Mouse (Mus musculus) intestine, postnatal 0 days (tissue): ENCODE data around the gene Serpina3b. TPM values are rescaled to one million over a fixed set of nuclear protein-coding genes. Genes with fewer than 3 reads are reported as not detected.

Experiments
- ATAC-seq: fragments of 200-750 bp; cut with Nextera tagmentation; 2 replicates; pipeline ENCODE4 v1.8.0; 2017; ENCODE audit warnings: mild to moderate bottlenecking, moderate TSS enrichment, moderate library complexity
- H3K27ac ChIP-seq: fragments of 300-500 bp; sonication (generic); 2 replicates; pipeline ENCODE4 v1.5.1; 2014; ENCODE audit warnings: mild to moderate bottlenecking, low read depth, low read length, moderate library complexity
- H3K27me3 ChIP-seq: fragments of 300-500 bp; sonication (generic); replicated peaks from 2 replicates; pipeline ENCODE4 v1.6.1; 2014; ENCODE audit warnings: low read length, mixed read lengths; ENCODE audit not compliant: control insufficient read depth, insufficient read depth
- H3K36me3 ChIP-seq: fragments of 300-500 bp; sonication (generic); 2 replicates; pipeline ENCODE4 v1.6.1; 2014; ENCODE audit warnings: mild to moderate bottlenecking, moderate library complexity; ENCODE audit not compliant: control insufficient read depth, insufficient read depth
- H3K4me1 ChIP-seq: fragments of 300-500 bp; sonication (generic); replicated peaks from 2 replicates; pipeline ENCODE4 v1.6.1; 2014; ENCODE audit warnings: antibody characterized with exemption, low read length, mixed read lengths; ENCODE audit not compliant: control insufficient read depth, insufficient read depth
- H3K4me2 ChIP-seq: fragments of 300-500 bp; sonication (generic); replicated peaks from 2 replicates; pipeline ENCODE4 v1.6.1; 2014; ENCODE audit warnings: low read depth, mild to moderate bottlenecking, moderate library complexity
- H3K4me3 ChIP-seq: fragments of 300-500 bp; sonication (generic); 2 replicates; pipeline ENCODE4 v1.5.1; 2014; ENCODE audit warnings: low read depth, low read length
- H3K9ac ChIP-seq: fragments of 300-500 bp; sonication (generic); 2 replicates; pipeline ENCODE4 v1.6.1; 2014; ENCODE audit warnings: mild to moderate bottlenecking, low read depth, low read length
- H3K9me3 ChIP-seq: fragments of 300-500 bp; sonication (generic); 2 replicates; pipeline ENCODE4 v1.6.1; 2016; ENCODE audit warnings: mixed run types; ENCODE audit not compliant: control insufficient read depth
- CTCF ChIP-seq: sonication (generic); IDR thresholded peaks from 2 replicates; pipeline ENCODE4 v1.5.1; 2016; ENCODE audit warnings: low read depth, mild to moderate bottlenecking, control low read depth, antibody characterized with exemption, moderate library complexity
- WGBS: fragments of 180-500 bp; shearing (Covaris S2); extraction: QIAGEN DNeasy Blood & Tissue Kit; methylation state at CpG from one replicate; pipeline ENCODE4 v1.1.7; 2014; 5-methylcytosine and 5-hydroxymethylcytosine counted together
- polyA plus RNA-seq: library from polyadenylated mRNA; unstranded; fragments of >200 nt; fragmentation: Nextera tagmentation; extraction: Ambion mirVana; gene quantifications from 2 replicates; pipeline ENCODE4 v1.2.1, GENCODE M21; 2015

Serpina3b gene
- polyA plus RNA-seq, 1 experiment from 2014 or later, result not detected

GRCm38 (mm10) chr12:104114921-104115579, 12.7 kb upstream of the Serpina3b start:
- no peak overlapping the region for H3K27ac ChIP-seq
- ATAC-seq, result no peak
- no peaks in the 10 kb centered on the region for H3K36me3 ChIP-seq
- no peaks in the 10 kb centered on the region for H3K27me3 ChIP-seq
- H3K9me3 ChIP-seq, result no peaks in the 10 kb centered on the region
- no peak overlapping the region for H3K4me2 ChIP-seq
- H3K4me1 ChIP-seq, result no peaks in the 10 kb centered on the region
- no peak for TF ChIP-seq CTCF
- no peak overlapping the region for H3K4me3 ChIP-seq
- WGBS, result 31% methylated on average over 3 of the region's 3 CpGs
- no peak overlapping the region for H3K9ac ChIP-seq

- H3K27ac ChIP-seq, result no peak overlapping the region
- 54% methylated on average over 1 of the region's 1 CpGs for WGBS
- no peaks in the 10 kb centered on the region for H3K4me1 ChIP-seq
- no peaks in the 10 kb centered on the region for H3K36me3 ChIP-seq
- TF ChIP-seq CTCF, result no peak
- H3K27me3 ChIP-seq, result no peaks in the 10 kb centered on the region
- H3K4me2 ChIP-seq, result no peak overlapping the region
- H3K9ac ChIP-seq, result no peak overlapping the region
- H3K4me3 ChIP-seq, result no peak overlapping the region
- ATAC-seq, result no peak
- H3K9me3 ChIP-seq, result no peaks in the 10 kb centered on the region
Measured at GRCm38 (mm10) chr12:104123097-104123496, 4.7 kb upstream of the Serpina3b start.

- Histone ChIP-seq H3K9me3 (no peaks in the 10 kb centered on the region), H3K4me2 (no peak overlapping the region), H3K4me3 (no peak overlapping the region), H3K36me3 (no peaks in the 10 kb centered on the region), H3K27ac (no peak overlapping the region), H3K9ac (no peak overlapping the region), H3K4me1 (no peaks in the 10 kb centered on the region), H3K27me3 (no peaks in the 10 kb centered on the region)
- 67% methylated on average over 2 of the region's 2 CpGs for WGBS
- no peak for ATAC-seq
- no peak for TF ChIP-seq CTCF
Measured at GRCm38 (mm10) chr12:104123996-104124395, 3.8 kb upstream of the Serpina3b start.

- no peak overlapping the region for H3K27ac ChIP-seq
- 75% methylated on average over 5 of the region's 5 CpGs for WGBS
- H3K9ac ChIP-seq, result no peak overlapping the region
- no peak overlapping the region for H3K4me3 ChIP-seq
- no peak for ATAC-seq
- no peaks in the 10 kb centered on the region for H3K36me3 ChIP-seq
- H3K4me1 ChIP-seq, result no peaks in the 10 kb centered on the region
- no peaks in the 10 kb centered on the region for H3K27me3 ChIP-seq
- TF ChIP-seq CTCF, result no peak
- no peaks in the 10 kb centered on the region for H3K9me3 ChIP-seq
- no peak overlapping the region for H3K4me2 ChIP-seq
Measured at GRCm38 (mm10) chr12:104125021-104125560, 2.7 kb upstream of the Serpina3b start.

- H3K27me3 ChIP-seq, result peaks cover 7% of the 10 kb centered on the region; the same call in 1 of the 2 replicates
- no peaks in the 10 kb centered on the region for H3K4me1 ChIP-seq
- H3K36me3 ChIP-seq, result no peaks in the 10 kb centered on the region
- TF ChIP-seq CTCF, result no peak
- no peak overlapping the region for H3K27ac ChIP-seq
- no peak overlapping the region for H3K4me3 ChIP-seq
- H3K4me2 ChIP-seq, result no peak overlapping the region
- no peaks in the 10 kb centered on the region for H3K9me3 ChIP-seq
- no peak overlapping the region for H3K9ac ChIP-seq
- ATAC-seq, result no peak
Measured at GRCm38 (mm10) chr12:104131041-104131440, 3.2 kb downstream of the Serpina3b start.

GRCm38 (mm10) chr12:104138216-104138615, 10.4 kb downstream of the Serpina3b start:
- Histone ChIP-seq H3K4me3 (no peak overlapping the region), H3K27me3 (peaks cover 7% of the 10 kb centered on the region; the same call in 1 of the 2 replicates), H3K4me2 (no peak overlapping the region), H3K36me3 (no peaks in the 10 kb centered on the region), H3K9me3 (no peaks in the 10 kb centered on the region), H3K27ac (no peak overlapping the region), H3K9ac (no peak overlapping the region), H3K4me1 (no peaks in the 10 kb centered on the region)
- 68% methylated on average over 2 of the region's 2 CpGs for WGBS
- no peak for TF ChIP-seq CTCF
- no peak for ATAC-seq
